Mouse (Mus musculus): Measurements from ENCODE around the gene Enc1. TPM values are rescaled to one million over a fixed set of nuclear protein-coding genes. Genes with fewer than 3 reads are reported as not detected.

The Enc1 gene
- polyA plus RNA-seq, 1 experiment from 2014 or later: 12.5 TPM

GRCm38 (mm10) chr13:97207472-97208111 lies 33.3 kb upstream of the Enc1 start:
- H3K9me3 ChIP-seq: no peaks in the 10 kb centered on the region
- no peak for ATAC-seq (ENCODE audit: borderline replicate concordance, extremely low read depth, low FRiP score, low TSS enrichment)
- H3K27me3 ChIP-seq: no peaks in the 10 kb centered on the region
- no peaks in the 10 kb centered on the region for H3K36me3 ChIP-seq
- no peak overlapping the region for H3K4me2 ChIP-seq
- no peak overlapping the region for H3K27ac ChIP-seq
- no peak overlapping the region for H3K4me3 ChIP-seq
- 67% methylated on average over 7 of the region's 7 CpGs for WGBS
- peaks cover 4% of the 10 kb centered on the region; the same call in 1 of the 2 replicates for H3K4me1 ChIP-seq
- no peak overlapping the region for H3K9ac ChIP-seq

GRCm38 (mm10) chr13:97208112-97208478 lies 32.8 kb upstream of the Enc1 start:
- no peak for ATAC-seq (ENCODE audit: borderline replicate concordance, extremely low read depth, low FRiP score, low TSS enrichment)
- WGBS: 39% methylated on average over 7 of the region's 7 CpGs

DNA sequence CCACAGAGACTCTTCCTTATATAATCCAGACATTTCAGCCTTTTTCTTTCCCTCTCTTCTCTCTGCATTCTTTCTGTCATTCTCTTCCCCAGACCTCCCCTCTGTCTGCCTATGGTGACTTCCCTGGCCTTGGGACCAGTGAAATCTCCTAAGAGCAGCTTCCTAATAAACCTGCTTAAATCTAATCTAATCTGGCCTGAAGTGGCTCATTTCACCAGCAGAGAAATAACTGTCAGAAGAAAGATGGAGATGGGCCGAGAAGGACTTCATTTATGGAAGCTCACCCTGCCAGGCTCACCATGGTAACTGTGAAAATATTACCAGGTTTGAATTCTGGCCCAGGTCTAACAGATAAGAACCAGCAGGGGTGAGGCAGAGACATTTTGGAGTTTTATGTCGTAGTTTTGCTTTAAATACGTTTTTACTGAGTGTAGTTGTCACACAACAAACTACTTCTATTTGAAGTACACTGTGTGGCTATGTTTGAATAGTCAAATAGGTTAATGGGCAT lies 32.4 kb upstream of the Enc1 start:
- no peak for ATAC-seq (ENCODE audit: borderline replicate concordance, extremely low read depth, low FRiP score, low TSS enrichment)
- H3K4me3 ChIP-seq: no peak overlapping the region
- no peak overlapping the region for H3K4me2 ChIP-seq
- H3K36me3 ChIP-seq: no peaks in the 10 kb centered on the region
- H3K9me3 ChIP-seq: no peaks in the 10 kb centered on the region
- 43% methylated on average over 3 of the region's 3 CpGs for WGBS
- no peak overlapping the region for H3K27ac ChIP-seq
- H3K4me1 ChIP-seq: peaks cover 4% of the 10 kb centered on the region; the same call in 1 of the 2 replicates
- no peak overlapping the region for H3K9ac ChIP-seq
- H3K27me3 ChIP-seq: no peaks in the 10 kb centered on the region

More at GRCm38 (mm10) chr13:97208112-97208478, 32.8 kb upstream of the Enc1 start:
- H3K4me1 ChIP-seq: peaks cover 4% of the 10 kb centered on the region; the same call in 1 of the 2 replicates
- H3K9ac ChIP-seq: no peak overlapping the region
- H3K9me3 ChIP-seq: no peaks in the 10 kb centered on the region
- no peak overlapping the region for H3K4me2 ChIP-seq
- no peaks in the 10 kb centered on the region for H3K36me3 ChIP-seq
- H3K4me3 ChIP-seq: no peak overlapping the region
- H3K27ac ChIP-seq: no peak overlapping the region
- H3K27me3 ChIP-seq: no peaks in the 10 kb centered on the region

- 55% methylated on average over 3 of the region's 3 CpGs for WGBS
- no peaks in the 10 kb centered on the region for H3K9me3 ChIP-seq
- no peak overlapping the region for H3K9ac ChIP-seq
- no peak overlapping the region for H3K27ac ChIP-seq
- H3K4me3 ChIP-seq: no peak overlapping the region
- no peaks in the 10 kb centered on the region for H3K36me3 ChIP-seq
- no peaks in the 10 kb centered on the region for H3K4me1 ChIP-seq
- H3K4me2 ChIP-seq: no peak overlapping the region
- no peak; the same call in 1 of the 2 replicates for ATAC-seq (ENCODE audit: borderline replicate concordance, extremely low read depth, low FRiP score, low TSS enrichment)
- H3K27me3 ChIP-seq: no peaks in the 10 kb centered on the region
Measured at GRCm38 (mm10) chr13:97214583-97215268, 26.2 kb upstream of the Enc1 start.

- no peak for ATAC-seq (ENCODE audit: borderline replicate concordance, extremely low read depth, low FRiP score, low TSS enrichment)
- no peaks in the 10 kb centered on the region for H3K9me3 ChIP-seq
- no peaks in the 10 kb centered on the region for H3K27me3 ChIP-seq
- 56% methylated on average over 4 of the region's 4 CpGs for WGBS
- H3K4me2 ChIP-seq: no peak overlapping the region
- no peak overlapping the region for H3K27ac ChIP-seq
- H3K4me3 ChIP-seq: no peak overlapping the region
- H3K9ac ChIP-seq: no peak overlapping the region
- H3K4me1 ChIP-seq: no peaks in the 10 kb centered on the region
- H3K36me3 ChIP-seq: no peaks in the 10 kb centered on the region
Measured at GRCm38 (mm10) chr13:97215563-97215962, 25.3 kb upstream of the Enc1 start.

- H3K27ac ChIP-seq: no peak overlapping the region
- no peaks in the 10 kb centered on the region for H3K36me3 ChIP-seq
- ATAC-seq (ENCODE audit: borderline replicate concordance, extremely low read depth, low FRiP score, low TSS enrichment): no peak
- H3K4me1 ChIP-seq: no peaks in the 10 kb centered on the region
- no peaks in the 10 kb centered on the region for H3K9me3 ChIP-seq
- no peak overlapping the region for H3K4me3 ChIP-seq
- H3K4me2 ChIP-seq: no peak overlapping the region
- H3K27me3 ChIP-seq: no peaks in the 10 kb centered on the region
- no peak overlapping the region for H3K9ac ChIP-seq
- 54% methylated on average over 5 of the region's 5 CpGs for WGBS
Measured at GRCm38 (mm10) chr13:97216196-97216595, 24.7 kb upstream of the Enc1 start.

- Histone ChIP-seq H3K27ac (no peak overlapping the region), H3K4me3 (no peak overlapping the region), H3K9ac (no peak overlapping the region), H3K9me3 (no peaks in the 10 kb centered on the region), H3K36me3 (no peaks in the 10 kb centered on the region), H3K27me3 (no peaks in the 10 kb centered on the region), H3K4me2 (no peak overlapping the region), H3K4me1 (no peaks in the 10 kb centered on the region)
- no peak for ATAC-seq (ENCODE audit: borderline replicate concordance, extremely low read depth, low FRiP score, low TSS enrichment)
- 84% methylated on average over 3 of the region's 3 CpGs for WGBS
Measured at GRCm38 (mm10) chr13:97220022-97220421, 20.9 kb upstream of the Enc1 start.

DNA sequence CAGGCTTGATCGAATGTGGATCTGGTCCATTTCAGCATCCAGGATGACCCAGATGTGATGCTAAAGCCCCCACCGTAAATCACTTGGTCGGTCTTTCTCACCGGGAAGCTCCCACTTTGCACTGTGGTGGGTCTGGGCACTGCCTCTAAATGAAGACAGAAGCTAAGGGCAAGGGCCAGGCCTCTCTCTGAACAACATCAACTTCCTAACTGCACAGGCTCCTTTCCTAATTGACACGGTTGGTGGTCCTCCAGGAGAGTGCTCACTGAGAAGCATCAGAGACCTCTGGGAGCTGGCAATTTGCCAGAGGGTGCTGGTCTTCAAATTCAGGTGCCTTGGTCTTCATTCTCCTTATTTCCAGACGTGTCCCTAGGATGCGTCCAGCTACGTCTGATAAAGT lies 17.0 kb upstream of the Enc1 start:
- WGBS: 68% methylated on average over 8 of the region's 8 CpGs
- H3K27ac ChIP-seq: no peak overlapping the region
- no peak for ATAC-seq (ENCODE audit: borderline replicate concordance, extremely low read depth, low FRiP score, low TSS enrichment)

GRCm38 (mm10) chr13:97224341-97224982 lies 16.4 kb upstream of the Enc1 start:
- H3K36me3 ChIP-seq: no peaks in the 10 kb centered on the region
- H3K27ac ChIP-seq: no peak overlapping the region
- WGBS: 51% methylated on average over 10 of the region's 10 CpGs
- H3K9ac ChIP-seq: no peak overlapping the region
- no peaks in the 10 kb centered on the region for H3K9me3 ChIP-seq
- no peak for ATAC-seq (ENCODE audit: borderline replicate concordance, extremely low read depth, low FRiP score, low TSS enrichment)
- no peak overlapping the region for H3K4me2 ChIP-seq
- H3K27me3 ChIP-seq: no peaks in the 10 kb centered on the region
- H3K4me1 ChIP-seq: no peaks in the 10 kb centered on the region
- H3K4me3 ChIP-seq: no peak overlapping the region

More for the DNA sequence above, 17.0 kb upstream of the Enc1 start:
- no peak overlapping the region for H3K4me2 ChIP-seq
- H3K4me1 ChIP-seq: no peaks in the 10 kb centered on the region
- H3K9ac ChIP-seq: no peak overlapping the region
- H3K4me3 ChIP-seq: no peak overlapping the region
- no peaks in the 10 kb centered on the region for H3K36me3 ChIP-seq
- no peaks in the 10 kb centered on the region for H3K27me3 ChIP-seq
- no peaks in the 10 kb centered on the region for H3K9me3 ChIP-seq

DNA sequence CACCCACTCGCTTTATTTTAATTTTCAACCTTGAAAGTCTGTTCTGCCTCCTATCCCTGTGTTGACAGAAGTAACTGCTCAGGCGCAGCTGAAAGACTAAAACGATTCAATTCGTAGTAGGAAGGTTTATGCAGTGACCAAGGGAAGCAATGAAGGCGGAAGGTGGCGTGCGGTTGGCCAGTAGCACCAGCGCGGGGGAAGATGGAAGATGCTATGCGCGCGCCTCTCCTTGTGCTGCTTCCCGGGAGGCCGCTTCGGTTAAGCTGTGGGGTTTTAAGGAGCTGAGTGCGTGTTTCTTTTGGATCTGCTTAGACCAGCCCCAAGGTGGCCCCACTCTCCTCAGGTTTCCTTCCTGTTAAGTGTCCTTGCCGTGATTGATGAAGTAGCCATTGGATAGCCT lies 15.8 kb upstream of the Enc1 start:
- Histone ChIP-seq H3K4me3 (no peak overlapping the region), H3K9me3 (no peaks in the 10 kb centered on the region), H3K9ac (no peak overlapping the region), H3K36me3 (no peaks in the 10 kb centered on the region), H3K27me3 (no peaks in the 10 kb centered on the region), H3K4me1 (no peaks in the 10 kb centered on the region), H3K4me2 (peak overlapping the region; percentile 24), H3K27ac (no peak overlapping the region)
- WGBS: 50% methylated on average over 17 of the region's 17 CpGs
- ATAC-seq (ENCODE audit: borderline replicate concordance, extremely low read depth, low FRiP score, low TSS enrichment): no peak

GRCm38 (mm10) chr13:97227795-97228194 lies 13.1 kb upstream of the Enc1 start:
- Histone ChIP-seq H3K9me3 (no peaks in the 10 kb centered on the region), H3K36me3 (no peaks in the 10 kb centered on the region)
- ATAC-seq (ENCODE audit: borderline replicate concordance, extremely low read depth, low FRiP score, low TSS enrichment): no peak

DNA sequence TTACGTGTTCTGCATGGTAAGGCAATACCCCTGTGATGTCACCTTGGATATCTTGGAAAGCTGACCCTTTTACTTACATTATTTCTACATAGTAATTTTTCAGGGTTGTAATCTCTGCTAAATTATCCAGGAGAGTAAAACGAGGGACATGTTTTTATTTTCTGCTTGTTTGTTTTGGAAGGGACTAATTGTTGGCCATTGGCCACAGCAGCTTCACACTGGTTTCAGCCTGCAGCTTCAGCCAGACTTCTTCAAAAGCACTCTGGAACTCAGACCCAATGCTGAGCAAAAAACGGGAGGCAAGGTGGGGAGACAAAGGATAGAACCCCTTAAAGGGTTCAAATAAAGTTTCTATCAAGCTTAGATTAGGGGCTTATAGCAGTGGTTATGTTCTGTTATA lies 10.8 kb upstream of the Enc1 start:
- Histone ChIP-seq H3K4me1 (peaks cover 4% of the 10 kb centered on the region; the same call in 1 of the 2 replicates), H3K4me2 (no peak overlapping the region), H3K27me3 (no peaks in the 10 kb centered on the region), H3K27ac (no peak overlapping the region), H3K36me3 (no peaks in the 10 kb centered on the region), H3K9me3 (no peaks in the 10 kb centered on the region), H3K9ac (no peak overlapping the region), H3K4me3 (no peak overlapping the region)
- 69% methylated on average over 3 of the region's 3 CpGs for WGBS
- ATAC-seq (ENCODE audit: borderline replicate concordance, extremely low read depth, low FRiP score, low TSS enrichment): no peak

More at GRCm38 (mm10) chr13:97227795-97228194, 13.1 kb upstream of the Enc1 start:
- Histone ChIP-seq H3K4me2 (no peak overlapping the region), H3K4me3 (no peak overlapping the region), H3K27ac (no peak overlapping the region), H3K27me3 (no peaks in the 10 kb centered on the region), H3K9ac (no peak overlapping the region), H3K4me1 (no peaks in the 10 kb centered on the region)
- WGBS: 89% methylated on average over 3 of the region's 3 CpGs
